Mouse (Mus musculus) forebrain, embryonic 11.5 days (tissue): ENCODE data around the gene Znrf3. TPM values are rescaled to one million over a fixed set of nuclear protein-coding genes. Genes with fewer than 3 reads are reported as not detected.

Experiments
- ATAC-seq: fragments of 200-750 bp; cut with Nextera tagmentation; replicated peaks from 2 replicates; pipeline ENCODE4 v1.8.0; 2017; ENCODE audit warnings: moderate TSS enrichment; ENCODE audit not compliant: low FRiP score
- DNase-seq: peaks from one replicate; pipeline ENCODE4 v3.0.0-alpha.2; 2017; ENCODE audit warnings: low spot score
- H3K27ac ChIP-seq: fragments of 300-500 bp; sonication (generic); 2 replicates; pipeline ENCODE4 v1.5.1; 2014; ENCODE audit warnings: low read depth, low read length
- H3K27me3 ChIP-seq: fragments of 300-500 bp; sonication (generic); 2 replicates; pipeline ENCODE4 v1.6.1; 2014; ENCODE audit warnings: mild to moderate bottlenecking, low read length, mixed read lengths; ENCODE audit not compliant: control insufficient read depth, insufficient read depth
- H3K36me3 ChIP-seq: fragments of 300-500 bp; sonication (generic); 2 replicates; pipeline ENCODE4 v1.6.1; 2014; ENCODE audit warnings: mild to moderate bottlenecking, low read length, moderate library complexity, mixed read lengths; ENCODE audit not compliant: control insufficient read depth, insufficient read depth
- H3K4me1 ChIP-seq: fragments of 300-500 bp; sonication (generic); replicated peaks from 2 replicates; pipeline ENCODE4 v1.6.1; 2014; ENCODE audit warnings: low read length, mixed read lengths; ENCODE audit not compliant: control insufficient read depth, insufficient read depth
- H3K4me2 ChIP-seq: fragments of 300-500 bp; sonication (generic); 2 replicates; pipeline ENCODE4 v1.6.1; 2014; ENCODE audit warnings: low read depth, mild to moderate bottlenecking, low read length, moderate library complexity, mixed read lengths; ENCODE audit not compliant: severe bottlenecking
- H3K4me3 ChIP-seq: fragments of 300-500 bp; sonication (generic); 2 replicates; pipeline ENCODE4 v1.5.1; 2014; ENCODE audit warnings: low read depth, low read length
- H3K9ac ChIP-seq: fragments of 300-500 bp; sonication (generic); 2 replicates; pipeline ENCODE4 v1.6.1; 2014; ENCODE audit warnings: low read length
- H3K9me3 ChIP-seq: fragments of 300-500 bp; sonication (generic); 2 replicates; pipeline ENCODE4 v1.6.1; 2016; ENCODE audit warnings: low read length, mixed read lengths; ENCODE audit not compliant: control insufficient read depth
- WGBS: fragments of 180-500 bp; shearing (Covaris S2); extraction: QIAGEN DNeasy Blood & Tissue Kit; methylation state at CpG from one replicate; pipeline ENCODE4 v1.1.7; 2014; 5-methylcytosine and 5-hydroxymethylcytosine counted together
- polyA plus RNA-seq: library from polyadenylated mRNA; unstranded; fragments of >200 nt; fragmentation: Nextera tagmentation; extraction: Ambion mirVana; gene quantifications from 2 replicates; pipeline ENCODE4 v1.2.1, GENCODE M21; 2014

The Znrf3 gene
- polyA plus RNA-seq, 1 experiment from 2014 or later = 12.9 TPM

GRCm38 (mm10) chr11:5272066-5272360 is 172.6 kb downstream of the Znrf3 start:
- Histone ChIP-seq H3K4me1 (no peaks in the 10 kb centered on the region), H3K4me2 (no peak overlapping the region), H3K27me3 (no peaks in the 10 kb centered on the region), H3K9ac (no peak overlapping the region), H3K27ac (no peak overlapping the region), H3K36me3 (no peaks in the 10 kb centered on the region), H3K9me3 (no peaks in the 10 kb centered on the region), H3K4me3 (no peak overlapping the region)
- WGBS = 73% methylated on average over 4 of the region's 4 CpGs
- no peak for ATAC-seq
- DNase-seq = no peak

GRCm38 (mm10) chr11:5271274-5272065 is 173.2 kb downstream of the Znrf3 start:
- H3K27me3 ChIP-seq = no peaks in the 10 kb centered on the region
- H3K9me3 ChIP-seq = no peaks in the 10 kb centered on the region
- 64% methylated on average over 9 of the region's 9 CpGs for WGBS
- ATAC-seq (no peak), DNase-seq (no peak)
- H3K27ac ChIP-seq = no peak overlapping the region
- H3K4me1 ChIP-seq = no peaks in the 10 kb centered on the region
- no peak overlapping the region for H3K4me2 ChIP-seq
- no peaks in the 10 kb centered on the region for H3K36me3 ChIP-seq
- H3K9ac ChIP-seq = no peak overlapping the region
- H3K4me3 ChIP-seq = no peak overlapping the region

- DNase-seq = no peak
- ATAC-seq = no peak
Measured at GRCm38 (mm10) chr11:5269846-5270461, 174.7 kb downstream of the Znrf3 start.

GRCm38 (mm10) chr11:5265764-5266163 is 178.9 kb downstream of the Znrf3 start:
- 77% methylated on average over 8 of the region's 8 CpGs for WGBS

More at GRCm38 (mm10) chr11:5269846-5270461, 174.7 kb downstream of the Znrf3 start:
- Histone ChIP-seq H3K9me3 (no peaks in the 10 kb centered on the region), H3K9ac (no peak overlapping the region), H3K36me3 (no peaks in the 10 kb centered on the region), H3K4me1 (no peaks in the 10 kb centered on the region), H3K27ac (no peak overlapping the region), H3K4me2 (no peak overlapping the region), H3K27me3 (no peaks in the 10 kb centered on the region), H3K4me3 (no peak overlapping the region)
- WGBS = 92% methylated on average over 8 of the region's 8 CpGs

GRCm38 (mm10) chr11:5263078-5263730 is 181.4 kb downstream of the Znrf3 start:
- WGBS = 57% methylated on average over 26 of the region's 26 CpGs
- no peaks in the 10 kb centered on the region for H3K4me1 ChIP-seq
- no peak overlapping the region for H3K4me2 ChIP-seq
- no peak overlapping the region for H3K4me3 ChIP-seq
- H3K27ac ChIP-seq = no peak overlapping the region
- no peaks in the 10 kb centered on the region for H3K9me3 ChIP-seq
- H3K27me3 ChIP-seq = no peaks in the 10 kb centered on the region
- DNase-seq (no peak), ATAC-seq (no peak; the same call in 1 of the 2 replicates)
- no peaks in the 10 kb centered on the region for H3K36me3 ChIP-seq
- no peak overlapping the region for H3K9ac ChIP-seq

More at GRCm38 (mm10) chr11:5265764-5266163, 178.9 kb downstream of the Znrf3 start:
- H3K36me3 ChIP-seq = no peaks in the 10 kb centered on the region
- no peak overlapping the region for H3K9ac ChIP-seq
- no peaks in the 10 kb centered on the region for H3K9me3 ChIP-seq
- H3K27me3 ChIP-seq = no peaks in the 10 kb centered on the region
- H3K4me1 ChIP-seq = no peaks in the 10 kb centered on the region
- ATAC-seq = no peak
- DNase-seq = no peak
- no peak overlapping the region for H3K4me2 ChIP-seq
- no peak overlapping the region for H3K27ac ChIP-seq
- H3K4me3 ChIP-seq = no peak overlapping the region

DNA sequence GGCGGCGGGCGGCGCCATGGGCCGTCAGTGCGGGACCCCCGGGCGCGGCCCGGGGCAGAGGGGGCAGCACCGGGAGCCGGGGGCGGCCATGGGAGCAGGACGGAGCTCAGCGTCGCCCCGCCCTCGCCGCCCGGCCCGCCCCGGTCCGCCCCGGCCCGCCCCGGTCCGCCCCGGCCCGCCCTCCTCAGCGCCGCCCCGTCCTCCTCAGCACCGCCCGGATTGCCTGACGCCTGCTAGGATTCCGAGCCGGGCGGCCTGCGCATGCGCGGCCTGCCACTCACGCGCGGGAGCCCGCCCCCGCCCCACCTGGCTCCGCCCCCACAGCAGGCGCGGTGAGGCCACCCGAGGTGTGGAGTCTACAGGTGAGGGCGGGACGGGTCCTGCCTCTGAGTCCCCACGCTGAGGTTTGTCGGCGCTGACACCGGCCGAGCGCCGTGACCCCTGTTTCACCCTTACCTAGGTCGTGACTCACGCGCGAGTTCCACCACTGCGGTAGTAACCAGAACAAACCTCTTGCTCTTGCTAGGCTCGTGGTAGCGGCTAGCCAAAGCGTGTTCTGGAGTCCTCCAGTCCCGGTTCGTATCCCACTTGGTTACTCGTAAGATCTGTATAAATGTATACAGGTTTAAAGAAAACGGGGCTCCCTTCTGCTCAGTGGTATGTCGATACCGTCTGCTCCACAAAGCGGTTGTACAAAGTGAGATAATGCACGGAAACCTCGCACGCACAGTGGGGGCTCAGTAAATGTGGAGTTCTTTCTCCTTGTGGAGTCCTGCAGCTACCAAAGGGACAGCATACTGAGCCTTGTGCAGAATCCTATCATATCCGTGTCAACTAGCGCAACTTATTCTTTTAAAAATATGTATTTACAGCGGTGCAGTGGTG is 182.9 kb downstream of the Znrf3 start, which contains the start of gene Kremen1:
Kremen1 (minus strand) TSS at position 51 of the 885 bp plus-strand sequence.
- ATAC-seq = peak; percentile 94
- H3K4me3 ChIP-seq = peak within 1 kb of the TSS; percentile 82
- H3K4me1 ChIP-seq = no peaks in the 10 kb centered on the region
- peak within 1 kb of the TSS; percentile 6; the same call in 1 of the 2 replicates for H3K27ac ChIP-seq
- H3K27me3 ChIP-seq = no peaks in the 10 kb centered on the region
- DNase-seq = peak; percentile 96
- peak within 1 kb of the TSS; percentile 82 for H3K4me2 ChIP-seq
- no peaks in the 10 kb centered on the region for H3K9me3 ChIP-seq
- H3K36me3 ChIP-seq = no peaks in the 10 kb centered on the region
- peak within 1 kb of the TSS; percentile 83 for H3K9ac ChIP-seq
- WGBS = 3% methylated on average over 61 of the region's 80 CpGs

DNA sequence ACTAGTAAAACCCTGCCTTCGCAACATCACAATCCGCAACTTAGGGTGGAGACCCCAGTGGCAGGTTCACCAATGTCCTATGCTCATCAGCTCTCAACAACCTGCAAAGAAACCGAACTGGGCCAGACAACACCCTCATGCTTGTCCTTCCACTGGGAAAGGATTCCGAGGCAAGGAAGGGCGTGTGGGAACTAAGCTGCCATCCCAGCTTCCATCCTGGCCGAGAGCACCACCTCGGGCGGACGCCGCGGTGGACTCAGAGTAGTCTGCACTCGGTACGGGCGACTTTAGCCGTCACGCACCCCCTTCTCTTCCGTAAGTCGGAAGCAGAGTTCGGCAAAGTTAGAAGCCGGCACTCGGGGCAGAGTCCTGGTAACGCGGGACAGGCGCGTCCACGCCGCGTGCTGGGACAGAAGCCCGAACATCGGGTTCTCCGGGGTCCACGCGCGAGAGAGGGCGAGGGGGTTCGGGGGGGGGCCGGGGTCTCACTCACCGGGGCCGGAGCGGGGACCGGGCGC is 183.6 kb downstream of the Znrf3 start:
- H3K27me3 ChIP-seq = no peaks in the 10 kb centered on the region
- no peaks in the 10 kb centered on the region for H3K9me3 ChIP-seq
- peak overlapping the region; percentile 6; the same call in 1 of the 2 replicates for H3K27ac ChIP-seq
- ATAC-seq (peak; percentile 33; the same call in 1 of the 2 replicates), DNase-seq (peak; percentile 78)
- peak overlapping the region; percentile 82 for H3K4me2 ChIP-seq
- under 1% methylated on average over 41 of the region's 42 CpGs for WGBS
- H3K4me1 ChIP-seq = 0 out of 2 replicates have a peak, but pooled peaks cover 3% of the 10 kb centered on the region
- peak overlapping the region; percentile 83 for H3K9ac ChIP-seq
- H3K36me3 ChIP-seq = no peaks in the 10 kb centered on the region
- H3K4me3 ChIP-seq = peak overlapping the region; percentile 82
